Mouse (Mus musculus): ENCODE measurements around the gene Hdgfl2. TPM values are rescaled to one million over a fixed set of nuclear protein-coding genes. Genes with fewer than 3 reads are reported as not detected.

The Hdgfl2 gene
- total and polyA plus RNA-seq, 3 experiments: 31.5 to 35.0 (median 32.5) TPM

- peak overlapping the region; percentile 84 for H3K9ac ChIP-seq (ENCODE audit: low read depth, low read length)
- 54% methylated on average over 59 of the region's 59 CpGs for WGBS
- H3K4me1 ChIP-seq (ENCODE audit: control insufficient read depth, insufficient read depth, low read length): peaks cover 1% of the 10 kb centered on the region
- no peak for DNase-seq
- H3K27ac ChIP-seq: peak overlapping the region; percentile 81
- H3K36me3 ChIP-seq (ENCODE audit: control insufficient read depth, insufficient read depth, low read length): no peaks in the 10 kb centered on the region
- TF ChIP-seq POLR2A (IDR thresholded peaks at IDR 0.05; ENCODE audit: insufficient read depth, low read depth, low read length) (no peak), EP300 (IDR thresholded peaks at IDR 0.05; ENCODE audit: insufficient read depth, low read depth, low read length) (no peak), CTCF (IDR thresholded peaks at IDR 0.05) (no peak)
- H3K27me3 ChIP-seq (ENCODE audit: control insufficient read depth, insufficient read depth, low read length): no peaks in the 10 kb centered on the region
- H3K79me2 ChIP-seq (replicated peaks; ENCODE audit: control insufficient read depth, insufficient read depth, low read length): no peaks in the 10 kb centered on the region
- H3K4me3 ChIP-seq: peak overlapping the region; percentile 30
- intact Hi-C loops (cut with DNase I): no loop called here
These were observed 44.4 kb downstream of the Hdgfl2 start for GRCm38 (mm10) chr17:56123681-56124340.

GRCm38 (mm10) chr17:56124377-56125275 lies 45.2 kb downstream of the Hdgfl2 start:
- intact Hi-C loops (cut with DNase I): no loop called here
- TF ChIP-seq CTCF (IDR thresholded peaks at IDR 0.05) (peak; percentile 87), EP300 (IDR thresholded peaks at IDR 0.05; ENCODE audit: insufficient read depth, low read depth, low read length) (peak; percentile 84), POLR2A (IDR thresholded peaks at IDR 0.05; ENCODE audit: insufficient read depth, low read depth, low read length) (peak; percentile 75)
- H3K9ac ChIP-seq (ENCODE audit: low read depth, low read length): peak overlapping the region; percentile 84
- peak overlapping the region; percentile 81 for H3K27ac ChIP-seq
- no peaks in the 10 kb centered on the region for H3K36me3 ChIP-seq (ENCODE audit: control insufficient read depth, insufficient read depth, low read length)
- peak; percentile 72 to 77 for DNase-seq
- H3K4me3 ChIP-seq: peak overlapping the region; percentile 30
- H3K27me3 ChIP-seq (ENCODE audit: control insufficient read depth, insufficient read depth, low read length): no peaks in the 10 kb centered on the region
- H3K4me1 ChIP-seq (ENCODE audit: control insufficient read depth, insufficient read depth, low read length): no peaks in the 10 kb centered on the region; the same call in 1 of the 2 replicates
- no peaks in the 10 kb centered on the region for H3K79me2 ChIP-seq (replicated peaks; ENCODE audit: control insufficient read depth, insufficient read depth, low read length)
- 48% methylated on average over 59 of the region's 59 CpGs for WGBS

- Histone ChIP-seq H3K9ac (ENCODE audit: low read depth, low read length) (no peak overlapping the region), H3K27ac (no peak overlapping the region; the same call in 1 of the 2 replicates), H3K4me3 (no peak overlapping the region), H3K27me3 (ENCODE audit: control insufficient read depth, insufficient read depth, low read length) (no peaks in the 10 kb centered on the region), H3K36me3 (ENCODE audit: control insufficient read depth, insufficient read depth, low read length) (no peaks in the 10 kb centered on the region), H3K79me2 (replicated peaks; ENCODE audit: control insufficient read depth, insufficient read depth, low read length) (no peaks in the 10 kb centered on the region), H3K4me1 (ENCODE audit: control insufficient read depth, insufficient read depth, low read length) (no peaks in the 10 kb centered on the region; the same call in 1 of the 2 replicates)
- WGBS: 94% methylated on average over 4 of the region's 4 CpGs
- intact Hi-C loops (cut with DNase I): no loop called here
- TF ChIP-seq EP300 (IDR thresholded peaks at IDR 0.05; ENCODE audit: insufficient read depth, low read depth, low read length) (no peak), CTCF (IDR thresholded peaks at IDR 0.05) (no peak), POLR2A (IDR thresholded peaks at IDR 0.05; ENCODE audit: insufficient read depth, low read depth, low read length) (no peak)
- no peak for DNase-seq
These were observed 45.8 kb downstream of the Hdgfl2 start for GRCm38 (mm10) chr17:56125276-56125630.

GRCm38 (mm10) chr17:56126175-56126574 lies 46.7 kb downstream of the Hdgfl2 start:
- DNase-seq: no peak
- H3K27ac ChIP-seq: no peak overlapping the region
- no peaks in the 10 kb centered on the region; the same call in 1 of the 2 replicates for H3K4me1 ChIP-seq (ENCODE audit: control insufficient read depth, insufficient read depth, low read length)
- no peak overlapping the region for H3K4me3 ChIP-seq
- intact Hi-C loops (cut with DNase I): no loop called here
- no peaks in the 10 kb centered on the region for H3K79me2 ChIP-seq (replicated peaks; ENCODE audit: control insufficient read depth, insufficient read depth, low read length)
- WGBS: 84% methylated on average over 11 of the region's 11 CpGs
- H3K36me3 ChIP-seq (ENCODE audit: control insufficient read depth, insufficient read depth, low read length): no peaks in the 10 kb centered on the region
- no peak for TF ChIP-seq CTCF (IDR thresholded peaks at IDR 0.05)
- no peak for TF ChIP-seq POLR2A (IDR thresholded peaks at IDR 0.05; ENCODE audit: insufficient read depth, low read depth, low read length)
- no peak for TF ChIP-seq EP300 (IDR thresholded peaks at IDR 0.05; ENCODE audit: insufficient read depth, low read depth, low read length)
- no peaks in the 10 kb centered on the region for H3K27me3 ChIP-seq (ENCODE audit: control insufficient read depth, insufficient read depth, low read length)
- H3K9ac ChIP-seq (ENCODE audit: low read depth, low read length): no peak overlapping the region

- no peaks in the 10 kb centered on the region for H3K79me2 ChIP-seq (replicated peaks; ENCODE audit: control insufficient read depth, insufficient read depth, low read length)
- H3K27ac ChIP-seq: no peak overlapping the region
- TF ChIP-seq CTCF (IDR thresholded peaks at IDR 0.05): no peak
- no peak for TF ChIP-seq EP300 (IDR thresholded peaks at IDR 0.05; ENCODE audit: insufficient read depth, low read depth, low read length)
- no peak for TF ChIP-seq POLR2A (IDR thresholded peaks at IDR 0.05; ENCODE audit: insufficient read depth, low read depth, low read length)
- 46% methylated on average over 15 of the region's 15 CpGs for WGBS
- H3K9ac ChIP-seq (ENCODE audit: low read depth, low read length): no peak overlapping the region
- no peak overlapping the region for H3K4me3 ChIP-seq
- no peaks in the 10 kb centered on the region for H3K36me3 ChIP-seq (ENCODE audit: control insufficient read depth, insufficient read depth, low read length)
- intact Hi-C loops (cut with DNase I): no loop called here
- H3K27me3 ChIP-seq (ENCODE audit: control insufficient read depth, insufficient read depth, low read length): no peaks in the 10 kb centered on the region
- H3K4me1 ChIP-seq (ENCODE audit: control insufficient read depth, insufficient read depth, low read length): 0 out of 2 replicates have a peak, but pooled peaks cover 1% of the 10 kb centered on the region
- DNase-seq: no peak
These were observed 48.8 kb downstream of the Hdgfl2 start for GRCm38 (mm10) chr17:56128246-56128645.
